Mouse (Mus musculus) CD4-positive, CD25-positive, alpha-beta regulatory T cell, adult 4 months (primary cell): ENCODE results near the gene Klhl32. TPM values are rescaled to one million over a fixed set of nuclear protein-coding genes. Genes with fewer than 3 reads are reported as not detected.
"Not testable (repeated sequence)": the region's sequence is repeated elsewhere in the genome, so short reads cannot be mapped to it uniquely, and the experiment has no call there.

Experiments used
- ATAC-seq: one replicate; pipeline ENCODE4 v1.8.0; 2017
- polyA plus RNA-seq, 2 experiments: library from polyadenylated mRNA; unstranded; fragments of 100-300 nt; shearing (Covaris generic); gene quantifications; one replicate each; pipeline ENCODE4 v1.2.1; 2017

Klhl32 gene
- under 1 TPM; 0.10 to 0.27 TPM for polyA plus RNA-seq

DNA sequence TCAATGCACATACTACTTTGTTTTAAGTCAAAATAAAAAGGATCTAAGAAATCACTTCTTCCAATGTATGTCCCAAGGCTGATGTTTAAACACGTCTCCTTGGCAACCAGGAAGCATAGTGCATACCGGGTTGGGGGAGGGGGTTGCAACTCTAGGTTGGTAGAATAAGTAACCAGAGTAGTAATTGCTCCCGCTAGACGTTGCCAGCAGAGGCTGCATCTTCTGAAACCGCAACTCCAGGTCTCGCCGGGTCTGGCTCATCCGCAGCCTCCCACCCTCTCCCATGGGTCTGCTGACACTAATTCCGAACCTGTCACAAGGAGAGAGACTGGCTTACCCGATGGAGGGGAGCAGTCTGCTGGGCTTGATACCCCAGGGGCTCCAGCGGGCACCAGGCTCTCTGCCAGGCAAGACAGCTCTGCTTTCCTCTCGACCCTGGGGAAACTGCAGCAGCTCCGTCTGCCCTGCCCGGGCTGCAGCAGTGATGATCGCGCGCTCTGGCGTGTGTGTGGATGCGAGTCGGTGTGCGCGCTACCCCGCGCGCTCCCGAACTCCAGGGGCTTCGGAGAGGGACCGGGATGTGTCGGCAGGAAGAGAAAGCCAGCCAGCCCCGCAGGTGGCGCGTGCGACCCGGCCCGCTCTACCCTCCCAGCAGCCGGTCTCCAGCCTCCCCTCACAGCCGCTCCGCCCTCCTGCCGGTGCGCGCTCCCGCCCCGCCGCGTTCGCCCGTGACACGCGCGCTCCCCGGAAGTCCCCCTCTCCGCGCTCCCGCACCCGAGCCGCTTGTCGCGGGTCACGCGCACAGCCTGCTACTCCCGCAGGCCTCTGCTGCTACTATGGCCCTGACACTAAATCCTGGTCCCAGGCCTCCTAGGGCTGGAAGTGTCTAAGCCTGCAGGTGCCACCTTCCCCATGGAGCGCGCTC lies at the start of gene Klhl32:
Gene Klhl32 (minus strand): TSS at position 724 of the 925 bp plus-strand sequence.
- no peak for ATAC-seq

DNA sequence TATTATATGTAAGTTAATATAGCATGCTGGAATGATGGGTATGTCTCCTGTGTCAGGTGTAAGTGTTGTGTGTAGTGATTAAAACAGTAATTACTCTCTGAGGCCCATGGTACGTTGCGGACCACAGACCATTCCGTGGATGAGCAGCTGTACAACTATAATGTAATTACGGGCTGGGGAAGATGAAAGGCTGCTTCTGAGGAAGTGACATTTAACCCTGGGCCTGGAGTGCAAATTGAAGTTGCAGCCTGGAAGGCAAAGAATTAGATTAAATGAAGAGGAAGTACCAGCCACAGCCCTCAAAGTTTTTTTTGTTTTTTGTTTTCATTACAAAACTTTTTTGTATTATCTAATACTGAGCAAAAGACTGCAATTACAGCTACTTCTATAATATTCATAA lies 48.2 kb upstream of the Klhl32 start:
- ATAC-seq = no peak

DNA sequence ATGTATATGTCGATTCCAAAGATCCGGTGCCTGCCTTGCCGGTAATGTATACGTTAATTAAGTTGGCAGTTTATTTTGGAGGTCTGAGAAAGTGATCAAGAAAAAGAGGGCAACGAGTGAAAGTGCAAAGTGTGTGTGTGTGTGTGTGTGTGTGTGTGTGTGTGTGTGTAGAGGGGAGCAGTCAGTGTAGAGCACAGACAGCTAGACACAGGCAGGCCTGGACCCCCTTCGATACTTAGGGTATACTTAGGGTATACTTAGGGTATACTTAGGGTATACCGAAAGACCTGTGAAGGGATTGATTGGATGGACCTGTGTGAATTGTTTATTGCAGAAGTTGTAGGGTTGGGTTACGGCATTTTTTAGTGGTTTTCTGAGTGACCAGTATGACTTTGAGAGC lies 47.7 kb upstream of the Klhl32 start:
- ATAC-seq = no peak

DNA sequence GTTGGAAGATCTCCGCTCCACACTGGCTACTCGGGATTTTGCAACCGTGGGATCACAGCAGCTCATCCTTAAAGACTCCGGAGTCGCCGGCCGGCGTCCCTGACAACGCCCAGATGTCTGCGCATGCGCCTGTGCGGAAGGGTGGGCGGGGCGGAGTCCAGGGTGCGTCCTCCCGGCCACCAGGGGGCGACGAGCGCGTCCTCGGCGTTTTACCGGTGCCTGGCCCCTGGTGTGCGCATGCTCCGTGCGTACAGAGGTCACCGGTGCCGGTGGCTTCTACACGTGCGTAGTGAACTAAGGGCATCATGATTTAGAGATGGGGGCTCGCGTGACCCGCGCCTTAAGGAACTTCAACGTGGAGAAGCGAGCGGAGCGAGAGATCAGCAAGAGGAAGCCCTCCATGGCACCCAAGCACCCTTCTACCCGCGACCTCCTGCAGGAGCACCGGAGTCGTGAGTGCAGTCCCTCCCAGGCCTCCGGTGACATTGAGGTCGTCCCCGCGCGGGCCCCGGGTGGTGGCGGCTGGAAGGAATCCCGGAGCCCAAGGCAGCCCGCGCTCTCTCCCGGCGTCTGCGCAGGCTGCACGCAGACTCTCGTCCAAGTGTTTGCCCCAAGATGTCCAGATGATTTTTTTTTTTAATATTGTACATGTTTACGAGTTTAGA lies 47.1 kb upstream of the Klhl32 start, which contains the start of gene Ndufaf4:
Gene Ndufaf4 (plus strand): TSS at position 233 of the 665 bp plus-strand sequence.
- ATAC-seq = peak; percentile 91

DNA sequence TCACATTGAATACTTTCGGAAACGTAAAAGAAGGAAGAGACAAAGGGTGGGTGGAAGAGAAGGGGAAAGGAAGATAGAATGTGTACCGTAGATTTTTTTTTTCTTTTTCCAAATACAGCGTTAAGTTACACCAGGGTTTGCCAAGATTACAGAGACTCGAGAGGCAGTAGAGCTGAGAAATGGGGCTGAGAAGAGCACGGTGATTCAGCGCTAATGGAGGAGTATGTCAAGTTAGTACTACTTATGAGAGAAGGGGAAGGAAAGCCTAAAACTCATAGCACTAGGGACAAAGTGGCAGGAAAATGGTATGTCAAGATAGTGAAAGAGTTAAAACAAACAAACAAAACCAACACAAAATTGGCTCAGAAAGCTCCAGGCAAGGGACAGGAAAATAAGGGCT lies 46.4 kb upstream of the Klhl32 start:
- ATAC-seq = peak; percentile 10

DNA sequence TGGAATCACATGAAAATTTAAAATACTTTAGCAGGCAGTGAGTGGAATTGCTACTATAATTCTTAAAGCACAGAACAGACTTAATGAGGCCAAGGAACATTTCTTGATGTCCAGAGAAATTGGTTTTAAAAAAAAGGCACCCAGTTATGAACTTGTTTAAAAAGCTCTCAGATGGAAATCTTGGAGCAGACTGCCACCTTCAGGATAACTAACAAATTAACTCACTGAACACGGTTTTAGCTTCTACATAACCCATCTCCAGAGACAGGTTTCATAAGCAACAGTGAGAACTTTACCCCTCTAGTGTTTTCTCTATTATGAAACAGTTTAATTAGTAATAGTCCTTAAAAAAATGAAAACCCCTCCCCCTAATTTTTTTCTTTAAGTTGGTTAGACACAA lies 45.9 kb upstream of the Klhl32 start:
- ATAC-seq = peak; percentile 32

DNA sequence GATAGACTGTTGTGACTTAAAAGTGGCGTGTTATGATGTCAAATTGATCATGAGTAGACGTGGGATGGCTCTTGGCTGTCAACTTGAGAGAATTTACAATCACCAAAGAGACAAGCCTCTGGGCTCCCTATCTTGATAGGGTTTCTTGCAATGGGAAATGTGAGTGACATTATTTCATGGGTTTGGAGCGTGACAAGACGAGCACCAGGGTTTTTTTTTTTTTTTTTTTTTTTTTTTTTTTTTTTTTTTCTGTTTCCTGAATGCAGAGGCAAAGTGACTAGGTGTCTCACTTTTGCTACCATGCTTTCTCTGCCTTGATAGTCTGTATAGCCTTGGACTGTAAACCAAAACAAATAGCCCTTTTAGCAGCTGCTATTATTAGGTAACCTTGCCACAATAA lies 43.7 kb upstream of the Klhl32 start:
- ATAC-seq = no peak

DNA sequence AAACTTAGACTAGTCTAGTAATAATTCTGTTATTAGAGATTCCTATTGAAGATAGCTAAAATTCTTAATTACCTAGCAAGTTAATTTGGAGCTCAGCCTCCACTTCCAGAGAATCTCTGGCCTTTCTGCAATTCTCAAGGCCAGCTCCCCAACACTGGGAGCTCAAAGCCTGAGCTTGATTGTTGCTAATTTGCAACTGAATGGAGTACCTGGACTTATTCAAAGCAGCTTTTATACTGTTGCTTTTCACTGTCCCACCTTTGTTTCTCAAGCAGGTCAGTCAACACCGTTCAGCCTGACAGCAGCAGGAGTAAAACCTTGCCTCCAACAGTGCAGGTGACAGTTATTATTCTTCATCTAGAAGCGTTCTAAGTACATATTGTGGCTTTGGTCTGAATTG lies 41.4 kb upstream of the Klhl32 start:
- ATAC-seq = not testable (repeated sequence)

DNA sequence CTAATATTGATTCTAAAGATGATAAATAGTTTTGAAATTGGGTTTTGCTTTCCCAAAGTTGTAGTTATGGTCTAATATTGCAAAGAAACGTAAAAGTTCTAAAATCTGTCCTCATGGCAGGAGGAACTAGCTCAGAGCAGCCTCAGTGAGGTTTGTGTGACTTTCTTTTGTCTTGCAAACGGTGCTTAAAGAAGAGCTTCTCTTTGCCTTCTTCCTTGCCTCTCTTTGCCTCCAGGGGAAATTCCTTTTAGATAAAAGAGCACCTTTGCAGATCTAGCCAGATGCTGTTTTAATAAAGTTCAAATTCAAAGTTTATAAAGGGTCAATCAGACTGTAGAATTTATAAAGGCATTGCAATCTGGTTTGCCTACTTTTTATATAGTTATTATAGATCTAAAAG lies 38.5 kb upstream of the Klhl32 start:
- not testable (repeated sequence) for ATAC-seq

DNA sequence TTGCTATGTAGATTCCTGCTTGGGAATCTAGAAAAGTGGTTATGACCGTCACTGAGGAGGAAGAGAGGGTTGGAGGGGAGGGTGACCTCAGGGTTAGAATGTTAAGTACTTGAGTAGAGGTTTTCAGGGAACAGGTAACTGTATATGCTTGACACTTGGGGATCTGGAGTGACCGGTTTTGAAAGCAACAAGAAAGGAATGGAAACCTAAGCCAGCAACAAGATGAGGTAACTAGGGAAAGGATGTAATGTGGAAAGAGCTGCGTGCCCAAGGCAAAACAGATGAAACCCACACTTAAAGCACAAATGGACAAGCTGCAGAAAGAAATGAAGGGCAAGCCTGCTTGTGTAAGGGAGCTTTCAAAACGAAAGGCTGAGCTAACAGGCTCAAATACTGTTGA lies 18.3 kb upstream of the Klhl32 start:
- ATAC-seq = no peak

DNA sequence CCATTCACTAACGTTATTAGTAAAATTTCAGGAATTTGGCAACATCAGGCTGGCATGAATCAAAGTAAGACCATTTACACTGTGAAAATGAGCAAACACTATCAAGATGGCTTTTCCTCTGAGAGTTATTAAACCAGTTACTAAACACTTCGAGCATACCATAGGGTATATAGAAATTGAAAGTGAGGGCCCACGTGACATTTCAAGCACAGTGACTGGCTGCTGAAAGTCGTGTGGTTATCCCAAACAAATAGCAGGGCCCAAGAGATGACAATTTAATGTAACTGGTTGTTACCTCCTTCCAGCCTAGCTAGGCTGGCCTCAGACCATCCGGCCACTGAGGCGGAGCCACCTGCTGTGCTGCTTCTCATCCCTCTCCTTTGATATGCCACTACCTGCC lies 14.8 kb upstream of the Klhl32 start:
- ATAC-seq = no peak

DNA sequence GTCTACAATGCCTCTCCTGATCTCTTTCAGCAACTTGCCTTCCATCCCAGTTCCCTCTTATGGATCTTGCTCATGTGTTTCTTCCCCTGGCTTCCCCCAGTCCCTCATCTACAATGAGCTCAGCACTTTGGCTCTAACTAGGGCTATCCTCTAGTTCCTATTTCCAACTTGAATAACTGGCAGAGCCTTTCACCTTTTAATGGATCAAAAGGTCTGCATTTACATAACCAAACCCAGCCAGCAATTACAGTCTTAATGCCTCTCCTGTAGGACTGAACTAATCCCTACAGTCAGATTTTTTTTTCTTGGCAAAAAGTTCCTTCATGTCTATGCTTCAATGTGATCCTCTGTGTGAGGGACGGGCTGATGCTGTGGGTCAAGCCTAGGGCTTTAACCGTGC lies 3.5 kb downstream of the Klhl32 start:
- ATAC-seq = no peak

DNA sequence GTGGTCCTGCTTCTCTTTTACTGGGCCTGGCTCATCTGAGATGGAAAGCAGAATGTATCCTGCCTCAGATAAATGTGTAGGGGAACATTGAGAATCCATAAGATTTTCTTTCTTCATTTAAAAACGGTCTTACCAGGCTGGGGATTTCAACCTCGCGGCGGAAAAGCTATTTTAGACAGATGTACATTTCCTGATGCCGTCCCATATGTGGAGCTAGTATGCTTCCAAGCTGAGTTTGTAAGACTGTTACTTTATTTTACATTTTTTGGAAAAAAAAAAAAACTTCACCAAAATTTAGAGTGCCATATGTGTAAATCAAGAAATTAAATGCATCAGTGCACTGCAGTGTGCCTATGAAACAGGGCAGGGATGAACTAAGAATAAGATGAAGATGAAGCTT lies 5.4 kb downstream of the Klhl32 start:
- ATAC-seq = no peak

DNA sequence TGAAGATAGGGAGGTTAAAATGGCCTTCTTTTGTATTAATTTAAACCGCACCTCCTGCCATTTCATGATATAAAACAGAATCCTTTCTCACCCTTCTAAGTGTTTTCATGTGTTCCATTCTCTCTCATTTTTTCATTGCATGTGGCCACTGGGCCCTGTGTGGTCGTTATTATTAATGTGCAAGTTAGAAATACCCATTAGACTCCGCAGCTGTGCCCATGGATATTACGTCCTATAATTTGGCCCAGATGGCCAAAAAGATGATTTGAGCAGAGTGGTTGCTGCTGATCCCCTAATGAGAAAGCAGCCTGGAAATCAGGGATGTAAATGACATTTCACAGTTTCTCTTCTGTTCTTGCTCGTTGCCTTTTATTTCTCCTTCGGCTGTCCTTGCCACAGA lies 12.4 kb downstream of the Klhl32 start:
- no peak for ATAC-seq

DNA sequence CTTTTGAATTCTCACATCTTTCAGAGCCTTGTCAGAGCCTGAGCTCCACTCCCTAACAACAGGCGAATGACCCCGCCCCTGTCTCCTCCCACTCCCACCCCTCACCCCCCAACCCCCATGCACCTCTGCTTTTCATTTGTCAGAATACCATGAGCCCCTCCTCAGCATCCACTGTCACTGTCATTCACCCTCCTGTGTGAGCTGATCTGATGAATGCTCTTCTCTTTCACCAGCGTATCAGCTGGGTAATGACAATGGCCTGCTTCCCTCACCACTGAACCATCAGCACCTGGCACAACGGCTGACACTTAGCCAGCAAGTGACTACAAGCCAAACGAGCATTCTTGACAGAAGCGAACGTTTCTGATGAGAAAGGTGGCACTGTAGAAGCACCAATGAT lies 15.4 kb downstream of the Klhl32 start:
- no peak for ATAC-seq

DNA sequence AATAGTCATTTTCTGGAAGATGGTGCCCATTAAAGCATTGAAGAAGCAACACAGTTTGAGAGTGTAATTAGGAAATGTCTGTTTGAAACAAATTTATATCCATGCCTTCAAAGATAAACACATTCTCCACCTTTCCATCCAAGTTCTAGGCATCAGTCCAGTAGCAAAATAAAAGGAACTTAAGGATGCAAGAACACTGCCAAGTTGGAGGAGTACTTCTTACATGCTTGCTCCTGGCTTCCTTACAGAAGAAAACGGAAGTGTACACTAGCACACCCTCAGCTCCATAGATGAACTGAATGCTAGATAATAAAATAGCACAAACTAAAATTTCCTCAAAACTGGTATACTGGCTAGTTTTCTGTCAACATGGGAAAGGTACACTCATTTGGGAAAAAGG lies 42.6 kb downstream of the Klhl32 start:
- no peak for ATAC-seq

DNA sequence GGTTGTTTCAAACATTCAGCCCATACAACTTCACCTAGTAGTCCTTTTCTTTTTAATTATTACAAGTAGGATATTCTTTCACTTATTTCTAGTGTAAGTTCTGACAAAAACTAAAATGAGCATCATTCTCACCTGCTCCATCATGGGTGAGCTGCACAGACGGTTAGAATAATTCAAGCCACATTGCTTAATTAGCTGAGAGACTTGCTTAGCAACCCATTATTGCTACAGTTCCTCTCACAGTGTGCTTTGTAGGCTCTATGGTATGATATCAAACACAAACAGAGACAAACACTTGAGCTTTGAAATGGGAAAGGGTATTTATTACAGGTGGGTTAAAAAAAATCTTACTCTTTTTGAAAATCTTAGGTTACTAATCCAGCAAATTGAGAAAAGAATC lies 49.0 kb downstream of the Klhl32 start:
- no peak for ATAC-seq

DNA sequence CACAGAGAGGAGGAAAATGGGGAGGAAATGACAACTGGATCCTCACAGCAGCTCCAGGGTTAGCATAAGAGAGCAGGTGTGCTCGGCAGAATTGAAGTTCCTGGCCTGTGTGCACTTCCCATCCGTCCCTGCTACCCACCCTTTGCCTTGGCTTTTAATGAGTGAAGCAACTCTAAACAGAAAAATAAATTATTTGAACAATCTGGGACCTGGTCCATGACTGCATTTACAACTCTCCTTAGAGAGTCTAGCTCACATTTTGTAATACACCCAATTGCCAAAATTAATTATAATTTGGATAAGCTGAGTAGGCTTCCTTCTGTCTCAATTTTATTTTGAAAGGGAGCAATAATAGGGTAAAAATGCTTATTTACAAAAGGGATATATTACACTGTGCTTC lies 49.6 kb downstream of the Klhl32 start:
- ATAC-seq = no peak

DNA sequence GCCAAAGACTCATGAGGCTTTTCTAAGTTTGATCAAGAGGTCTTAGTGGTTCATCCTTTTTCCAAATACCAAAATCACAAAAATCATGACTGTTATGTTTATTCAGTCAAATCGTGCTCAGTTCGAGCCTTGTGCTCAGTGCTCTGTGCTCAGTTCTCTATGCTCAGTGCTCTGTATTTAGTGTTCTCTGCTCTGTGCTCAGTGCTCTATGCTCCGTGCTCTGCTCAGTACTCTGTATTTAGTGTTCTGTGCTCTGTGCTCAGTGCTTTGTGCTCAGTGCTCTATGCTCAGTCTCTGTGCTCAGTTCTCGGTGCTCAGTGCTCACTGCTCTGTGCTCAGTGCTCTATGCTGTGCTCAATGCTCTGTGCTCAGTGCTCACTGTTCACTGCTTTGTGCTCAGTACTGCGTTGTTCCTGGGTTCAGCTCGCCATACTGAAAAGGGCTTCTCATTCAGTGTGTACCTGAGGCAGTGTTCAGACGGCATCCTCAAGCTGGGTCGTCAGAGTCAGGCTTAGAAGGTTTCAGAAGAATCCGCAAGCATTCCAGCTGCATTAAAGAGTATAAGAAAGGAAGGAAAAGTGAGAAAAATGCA lies 50.5 kb downstream of the Klhl32 start:
- no peak for ATAC-seq

DNA sequence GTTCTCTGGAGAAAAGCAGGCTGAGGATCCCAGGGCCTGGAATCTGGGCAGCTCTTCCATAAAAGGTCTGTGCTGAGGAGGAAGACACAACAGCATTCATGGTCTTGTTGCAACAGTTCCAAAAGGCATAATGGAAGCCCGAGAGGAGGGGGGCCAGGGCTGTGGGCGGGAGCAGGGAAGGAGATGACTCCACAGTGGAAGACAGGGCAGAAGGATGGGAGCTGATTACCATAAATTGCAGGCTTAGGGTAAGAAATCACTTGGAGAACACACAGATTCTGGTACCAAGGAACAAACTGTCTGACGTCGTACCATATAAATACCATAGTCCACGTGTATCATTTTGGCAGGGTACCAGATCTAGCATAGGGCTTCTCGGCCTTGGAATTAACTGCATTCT lies 51.9 kb downstream of the Klhl32 start:
- ATAC-seq = no peak

DNA sequence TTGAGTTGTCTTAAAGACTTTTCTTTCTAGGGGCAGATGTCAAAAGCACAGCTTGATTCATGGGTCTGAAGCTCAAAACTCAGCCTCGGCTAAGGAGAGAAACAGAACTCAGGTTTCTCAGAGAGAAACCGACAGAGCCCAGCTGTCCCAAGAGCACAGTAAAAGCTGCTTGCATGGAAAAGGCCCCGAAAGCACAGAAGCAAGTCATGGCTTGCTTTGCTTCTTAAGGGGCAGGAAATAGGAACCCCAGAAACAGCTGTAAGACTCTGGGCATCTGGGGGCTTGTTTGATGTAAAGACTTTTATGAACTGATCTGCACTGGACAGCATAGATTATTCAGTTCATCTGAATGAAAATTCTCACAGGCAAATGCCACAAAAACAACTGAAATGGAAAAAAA lies 53.1 kb downstream of the Klhl32 start:
- no peak for ATAC-seq

DNA sequence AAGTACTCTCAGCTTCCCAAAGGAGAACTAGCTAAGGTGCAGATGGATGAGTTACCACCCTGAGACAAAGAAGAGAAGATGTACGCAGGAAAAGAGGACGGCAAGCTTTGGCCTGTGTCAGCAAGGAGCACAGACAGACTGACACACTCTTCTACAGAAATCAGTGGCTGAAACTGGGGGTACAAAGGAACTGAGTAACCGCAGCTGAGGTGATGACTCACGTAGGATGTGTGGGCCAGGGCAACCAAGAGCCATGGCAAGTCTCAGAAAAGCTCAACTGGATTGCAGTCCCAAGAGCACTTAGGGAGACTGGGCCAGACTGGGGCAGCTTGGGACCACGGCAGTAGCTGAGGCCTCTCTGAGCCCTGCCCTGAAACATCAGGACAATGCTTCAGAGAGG lies 53.6 kb downstream of the Klhl32 start:
- ATAC-seq = no peak

DNA sequence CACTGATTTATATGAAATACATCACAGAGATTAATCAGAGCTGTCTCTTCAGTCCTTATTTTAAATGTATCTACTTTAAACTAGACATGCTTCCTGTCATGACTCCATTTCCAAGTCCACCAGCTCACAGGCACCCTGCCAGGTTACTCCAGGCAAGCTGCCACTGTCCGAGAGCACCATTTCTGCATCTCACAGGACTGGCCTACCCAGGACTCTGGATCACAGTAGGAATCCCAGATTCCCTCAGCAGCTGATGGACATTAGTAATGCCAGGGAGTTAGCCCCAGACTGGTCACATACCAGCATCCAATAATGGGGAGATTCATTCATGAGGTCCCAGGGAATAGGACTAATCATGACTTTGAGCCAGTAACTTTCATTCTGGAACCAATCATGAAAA lies 54.7 kb downstream of the Klhl32 start:
- no peak for ATAC-seq

DNA sequence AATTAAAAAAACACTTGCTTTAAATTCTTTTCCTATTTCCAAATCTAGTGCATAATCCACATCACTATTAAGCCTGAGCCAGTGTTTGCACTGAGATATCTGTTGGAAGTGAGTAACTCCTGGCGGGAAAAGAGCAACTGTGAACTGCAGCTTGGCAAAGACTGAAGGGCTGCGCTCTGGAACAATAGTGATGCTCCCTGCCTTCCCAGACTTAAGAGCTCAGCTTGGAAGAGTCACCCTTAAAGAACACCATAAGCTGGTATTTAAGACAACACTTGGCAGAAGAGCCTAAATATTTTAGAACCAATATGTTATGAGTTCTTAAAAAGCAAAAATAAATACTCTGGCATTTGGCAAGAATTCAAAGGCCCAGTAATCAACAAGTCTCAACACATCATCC lies 55.7 kb downstream of the Klhl32 start:
- ATAC-seq = no peak
